Mouse (Mus musculus) hindbrain, embryonic 14.5 days (tissue): ENCODE measurements at regions not wholly inside any gene's neighbourhood (a gene's known extent, or its start where the extent isn't known, plus 50 kb on each side); places are given as distances from the start of the nearest gene placed in this dataset.
"Not testable (repeated sequence)": the region's sequence is repeated elsewhere in the genome, so short reads cannot be mapped to it uniquely, and the experiment has no call there.

Source experiments
- ATAC-seq: fragments of 200-750 bp; cut with Nextera tagmentation; 2 replicates; pipeline ENCODE4 v1.8.0; 2017; ENCODE audit warnings: moderate number of reproducible peaks, mild to moderate bottlenecking, moderate TSS enrichment, moderate library complexity; ENCODE audit not compliant: low FRiP score
- DNase-seq: peaks from one replicate; pipeline ENCODE4 v3.0.0-alpha.2; 2015; ENCODE audit warnings: low spot score
- H3K27ac ChIP-seq: fragments of 300-500 bp; sonication (generic); 2 replicates; pipeline ENCODE4 v1.5.1; 2014; ENCODE audit warnings: mild to moderate bottlenecking, moderate library complexity
- H3K27me3 ChIP-seq: fragments of 300-500 bp; sonication (generic); 2 replicates; pipeline ENCODE4 v1.6.1; 2014; ENCODE audit warnings: mild to moderate bottlenecking, low read length, mixed read lengths; ENCODE audit not compliant: control insufficient read depth, insufficient read depth
- H3K36me3 ChIP-seq: fragments of 300-500 bp; sonication (generic); replicated peaks from 2 replicates; pipeline ENCODE4 v1.6.1; 2014; ENCODE audit not compliant: control insufficient read depth, insufficient read depth
- H3K4me1 ChIP-seq: fragments of 300-500 bp; sonication (generic); replicated peaks from 2 replicates; pipeline ENCODE4 v1.6.1; 2014; ENCODE audit warnings: antibody characterized with exemption, low read length, mixed read lengths; ENCODE audit not compliant: control insufficient read depth, insufficient read depth
- H3K4me2 ChIP-seq: fragments of 300-500 bp; sonication (generic); replicated peaks from 2 replicates; pipeline ENCODE4 v1.6.1; 2014; ENCODE audit warnings: mild to moderate bottlenecking, moderate library complexity
- H3K4me3 ChIP-seq: fragments of 300-500 bp; sonication (generic); replicated peaks from 2 replicates; pipeline ENCODE4 v1.5.1; 2014; ENCODE audit warnings: mild to moderate bottlenecking, low read length
- H3K9ac ChIP-seq: fragments of 300-500 bp; sonication (generic); 2 replicates; pipeline ENCODE4 v1.6.1; 2014
- H3K9me3 ChIP-seq: fragments of 300-500 bp; sonication (generic); 2 replicates; pipeline ENCODE4 v1.6.1; 2016; ENCODE audit warnings: low read length; ENCODE audit not compliant: control insufficient read depth
- WGBS: fragments of 180-500 bp; shearing (Covaris S2); extraction: QIAGEN DNeasy Blood & Tissue Kit; methylation state at CpG from one replicate; pipeline ENCODE4 v1.1.7; 2014; 5-methylcytosine and 5-hydroxymethylcytosine counted together

GRCm38 (mm10) chr4:31354046-31354445 lies 609.9 kb upstream of the Map3k7 start:
- not testable (repeated sequence) for H3K4me1 ChIP-seq, DNase-seq, H3K36me3 ChIP-seq, H3K4me2 ChIP-seq, H3K9me3 ChIP-seq, H3K27me3 ChIP-seq, H3K9ac ChIP-seq, H3K27ac ChIP-seq, ATAC-seq, H3K4me3 ChIP-seq
- 100% methylated on average over 2 of the region's 3 CpGs for WGBS

- H3K27ac ChIP-seq, result no peak overlapping the region
- no peaks in the 10 kb centered on the region for H3K9me3 ChIP-seq
- H3K4me3 ChIP-seq, result no peak overlapping the region
- H3K36me3 ChIP-seq, result no peaks in the 10 kb centered on the region
- H3K9ac ChIP-seq, result no peak overlapping the region
- H3K4me1 ChIP-seq, result no peaks in the 10 kb centered on the region
- no peak overlapping the region for H3K4me2 ChIP-seq
- DNase-seq, result no peak
- H3K27me3 ChIP-seq, result no peaks in the 10 kb centered on the region
- ATAC-seq, result no peak
- 94% methylated on average over 2 of the region's 2 CpGs for WGBS
These were observed 608.9 kb upstream of the Map3k7 start for GRCm38 (mm10) chr4:31354953-31355352.

GRCm38 (mm10) chr4:31366172-31366571 lies 597.7 kb upstream of the Map3k7 start:
- Histone ChIP-seq H3K4me1 (no peaks in the 10 kb centered on the region), H3K9me3 (no peaks in the 10 kb centered on the region), H3K27ac (peak overlapping the region; percentile 57), H3K4me3 (no peak overlapping the region), H3K9ac (peak overlapping the region; percentile 5; the same call in 1 of the 2 replicates), H3K27me3 (no peaks in the 10 kb centered on the region), H3K4me2 (no peak overlapping the region), H3K36me3 (no peaks in the 10 kb centered on the region)
- 25% methylated on average over 1 of the region's 1 CpGs for WGBS
- DNase-seq (no peak), ATAC-seq (peak; percentile 71; the same call in 1 of the 2 replicates)

GRCm38 (mm10) chr4:31367031-31367430 lies 596.9 kb upstream of the Map3k7 start:
- H3K4me1 ChIP-seq, result no peaks in the 10 kb centered on the region
- no peak overlapping the region for H3K4me3 ChIP-seq
- no peak overlapping the region for H3K4me2 ChIP-seq
- WGBS, result 80% methylated on average over 5 of the region's 5 CpGs
- H3K9ac ChIP-seq, result no peak overlapping the region
- no peak for DNase-seq
- no peak for ATAC-seq
- no peaks in the 10 kb centered on the region for H3K9me3 ChIP-seq
- no peaks in the 10 kb centered on the region for H3K36me3 ChIP-seq
- H3K27me3 ChIP-seq, result no peaks in the 10 kb centered on the region
- no peak overlapping the region for H3K27ac ChIP-seq

GRCm38 (mm10) chr4:31370062-31370461 lies 593.8 kb upstream of the Map3k7 start:
- no peak overlapping the region for H3K9ac ChIP-seq
- WGBS, result 73% methylated on average over 7 of the region's 7 CpGs
- no peaks in the 10 kb centered on the region for H3K4me1 ChIP-seq
- no peaks in the 10 kb centered on the region for H3K27me3 ChIP-seq
- no peak overlapping the region for H3K27ac ChIP-seq
- H3K36me3 ChIP-seq, result no peaks in the 10 kb centered on the region
- DNase-seq (no peak), ATAC-seq (no peak)
- no peak overlapping the region for H3K4me3 ChIP-seq
- no peaks in the 10 kb centered on the region for H3K9me3 ChIP-seq
- H3K4me2 ChIP-seq, result no peak overlapping the region

- H3K27me3 ChIP-seq, result no peaks in the 10 kb centered on the region
- H3K9ac ChIP-seq, result no peak overlapping the region
- H3K27ac ChIP-seq, result no peak overlapping the region
- H3K4me2 ChIP-seq, result no peak overlapping the region
- H3K9me3 ChIP-seq, result no peaks in the 10 kb centered on the region
- H3K4me1 ChIP-seq, result no peaks in the 10 kb centered on the region
- WGBS, result 81% methylated on average over 8 of the region's 8 CpGs
- H3K4me3 ChIP-seq, result no peak overlapping the region
- ATAC-seq (no peak), DNase-seq (no peak)
- no peaks in the 10 kb centered on the region for H3K36me3 ChIP-seq
These were observed 582.6 kb upstream of the Map3k7 start for GRCm38 (mm10) chr4:31381069-31381969.

GRCm38 (mm10) chr4:31392932-31393632 lies 570.8 kb upstream of the Map3k7 start:
- Histone ChIP-seq H3K36me3 (no peaks in the 10 kb centered on the region), H3K27me3 (no peaks in the 10 kb centered on the region), H3K9ac (no peak overlapping the region), H3K4me2 (no peak overlapping the region), H3K27ac (no peak overlapping the region), H3K4me1 (no peaks in the 10 kb centered on the region), H3K4me3 (no peak overlapping the region), H3K9me3 (no peaks in the 10 kb centered on the region)
- WGBS, result 84% methylated on average over 4 of the region's 4 CpGs
- ATAC-seq, result no peak
- DNase-seq, result no peak

GRCm38 (mm10) chr4:31395538-31395937 lies 568.4 kb upstream of the Map3k7 start:
- H3K9me3 ChIP-seq, result no peaks in the 10 kb centered on the region
- no peaks in the 10 kb centered on the region for H3K27me3 ChIP-seq
- no peak overlapping the region for H3K4me2 ChIP-seq
- no peaks in the 10 kb centered on the region for H3K4me1 ChIP-seq
- no peaks in the 10 kb centered on the region for H3K36me3 ChIP-seq
- H3K27ac ChIP-seq, result no peak overlapping the region
- H3K4me3 ChIP-seq, result no peak overlapping the region
- WGBS, result 76% methylated on average over 4 of the region's 4 CpGs
- DNase-seq, result no peak
- no peak overlapping the region for H3K9ac ChIP-seq
- ATAC-seq, result no peak

GRCm38 (mm10) chr4:31403976-31404375 lies 559.9 kb upstream of the Map3k7 start:
- Histone ChIP-seq H3K36me3 (no peaks in the 10 kb centered on the region), H3K4me3 (no peak overlapping the region), H3K27ac (no peak overlapping the region), H3K4me1 (peaks cover 11% of the 10 kb centered on the region; the same call in 1 of the 2 replicates), H3K4me2 (no peak overlapping the region), H3K27me3 (no peaks in the 10 kb centered on the region), H3K9me3 (no peaks in the 10 kb centered on the region), H3K9ac (no peak overlapping the region)
- no peak for DNase-seq
- no peak for ATAC-seq
- WGBS, result 66% methylated on average over 8 of the region's 8 CpGs
